Mouse (Mus musculus): ENCODE data around the gene Timeless. TPM values are rescaled to one million over a fixed set of nuclear protein-coding genes. Genes with fewer than 3 reads are reported as not detected.
"Not testable (repeated sequence)": the region's sequence is repeated elsewhere in the genome, so short reads cannot be mapped to it uniquely, and the experiment has no call there.

Timeless gene
- polyA plus RNA-seq, 1 experiment from 2014 or later, result 58.7 TPM

DNA sequence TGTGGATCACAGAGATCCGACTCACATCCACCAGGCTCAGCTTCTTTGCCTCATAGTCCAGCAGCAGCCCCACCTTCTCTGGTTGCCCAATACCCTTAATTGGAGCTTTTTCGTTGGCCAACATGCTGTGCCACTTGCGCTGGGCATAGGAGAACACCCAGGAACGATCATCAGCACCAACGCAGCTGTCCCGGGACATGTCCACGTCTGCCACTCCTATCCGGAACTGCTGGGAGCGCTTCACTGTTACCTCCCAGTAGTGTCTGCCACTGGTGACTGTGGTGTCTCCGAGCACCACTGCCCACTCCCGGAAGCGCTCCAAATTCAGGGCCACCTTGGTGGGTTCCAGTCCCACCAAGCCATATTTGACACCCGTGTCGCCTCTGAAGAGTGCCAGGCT lies 20.9 kb upstream of the Timeless start:
- no peaks in the 10 kb centered on the region for H3K36me3 ChIP-seq (ENCODE audit: control insufficient read depth, insufficient read depth, low read length)
- H3K27me3 ChIP-seq (ENCODE audit: control insufficient read depth, insufficient read depth, low read length), result 0 out of 2 replicates have a peak, but pooled peaks cover 5% of the 10 kb centered on the region
- peak overlapping the region; percentile 54 for H3K9ac ChIP-seq (ENCODE audit: low read length)
- H3K4me3 ChIP-seq (ENCODE audit: low read depth, low read length), result peak overlapping the region; percentile 50
- peak overlapping the region; percentile 88 for H3K4me2 ChIP-seq (ENCODE audit: low read depth)
- no peak for DNase-seq (ENCODE audit: low spot score)
- H3K27ac ChIP-seq (ENCODE audit: low read depth, low read length), result no peak overlapping the region
- H3K4me1 ChIP-seq (ENCODE audit: control insufficient read depth, insufficient read depth, low read length), result peaks cover 7% of the 10 kb centered on the region
- ATAC-seq (ENCODE audit: insufficient read depth, low FRiP score, low TSS enrichment), result peak; percentile 4; the same call in 1 of the 2 replicates
- H3K9me3 ChIP-seq (ENCODE audit: control insufficient read depth, low read length), result no peaks in the 10 kb centered on the region
- WGBS, result 32% methylated on average over 14 of the region's 14 CpGs

GRCm38 (mm10) chr10:128211390-128212108 lies 20.3 kb upstream of the Timeless start, which contains the start of gene Spryd4:
Gene Spryd4, minus strand, starts transcription at chr10:128211807.
- Histone ChIP-seq H3K4me2 (ENCODE audit: low read depth) (peak within 1 kb of the TSS; percentile 88), H3K27me3 (ENCODE audit: control insufficient read depth, insufficient read depth, low read length) (0 out of 2 replicates have a peak, but pooled peaks cover 5% of the 10 kb centered on the region), H3K4me1 (ENCODE audit: control insufficient read depth, insufficient read depth, low read length) (peaks cover 7% of the 10 kb centered on the region), H3K27ac (ENCODE audit: low read depth, low read length) (no peak within 1 kb of the TSS), H3K9me3 (ENCODE audit: control insufficient read depth, low read length) (no peaks in the 10 kb centered on the region), H3K9ac (ENCODE audit: low read length) (peak within 1 kb of the TSS; percentile 54), H3K36me3 (ENCODE audit: control insufficient read depth, insufficient read depth, low read length) (no peaks in the 10 kb centered on the region), H3K4me3 (ENCODE audit: low read depth, low read length) (peak within 1 kb of the TSS; percentile 50)
- ATAC-seq (ENCODE audit: insufficient read depth, low FRiP score, low TSS enrichment) (peak; percentile 95), DNase-seq (ENCODE audit: low spot score) (peak; percentile 94)
- under 1% methylated on average over 30 of the region's 30 CpGs for WGBS

DNA sequence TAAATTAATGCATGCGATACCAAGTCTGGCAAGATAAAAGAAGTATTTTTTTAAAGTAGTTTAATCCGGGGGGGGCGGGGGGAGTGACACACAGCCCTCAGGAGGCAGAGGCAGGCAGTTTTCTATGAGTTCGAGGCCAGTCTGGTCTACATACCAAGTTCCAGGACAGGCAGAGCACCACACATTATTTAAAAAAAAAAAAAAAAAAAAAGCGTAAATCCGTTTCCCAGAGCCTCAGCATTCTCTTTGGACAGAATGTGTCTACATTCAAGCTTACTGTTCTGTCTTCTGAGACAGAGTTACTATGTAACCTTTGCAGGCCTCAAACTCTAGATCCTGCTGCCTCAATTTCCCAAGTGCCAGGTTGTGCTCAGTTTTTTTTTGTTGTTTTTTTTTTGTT lies 19.7 kb upstream of the Timeless start:
- H3K9ac ChIP-seq (ENCODE audit: low read length), result peak overlapping the region; percentile 54

GRCm38 (mm10) chr10:128212871-128213323 lies 19.0 kb upstream of the Timeless start:
- peak overlapping the region; percentile 41 for H3K4me2 ChIP-seq (ENCODE audit: low read depth)
- H3K27me3 ChIP-seq (ENCODE audit: control insufficient read depth, insufficient read depth, low read length), result 0 out of 2 replicates have a peak, but pooled peaks cover 5% of the 10 kb centered on the region
- H3K4me3 ChIP-seq (ENCODE audit: low read depth, low read length), result peak overlapping the region; percentile 20
- DNase-seq (ENCODE audit: low spot score) (peak; percentile 60), ATAC-seq (ENCODE audit: insufficient read depth, low FRiP score, low TSS enrichment) (peak; percentile 35; the same call in 1 of the 2 replicates)
- peaks cover 7% of the 10 kb centered on the region for H3K4me1 ChIP-seq (ENCODE audit: control insufficient read depth, insufficient read depth, low read length)
- no peaks in the 10 kb centered on the region for H3K9me3 ChIP-seq (ENCODE audit: control insufficient read depth, low read length)
- 3% methylated on average over 18 of the region's 18 CpGs for WGBS
- H3K9ac ChIP-seq (ENCODE audit: low read length), result no peak overlapping the region
- H3K27ac ChIP-seq (ENCODE audit: low read depth, low read length), result no peak overlapping the region
- H3K36me3 ChIP-seq (ENCODE audit: control insufficient read depth, insufficient read depth, low read length), result no peaks in the 10 kb centered on the region

More for the DNA sequence above, 19.7 kb upstream of the Timeless start:
- Histone ChIP-seq H3K36me3 (ENCODE audit: control insufficient read depth, insufficient read depth, low read length) (no peaks in the 10 kb centered on the region), H3K4me2 (ENCODE audit: low read depth) (peak overlapping the region; percentile 88), H3K9me3 (ENCODE audit: control insufficient read depth, low read length) (no peaks in the 10 kb centered on the region), H3K27ac (ENCODE audit: low read depth, low read length) (no peak overlapping the region), H3K27me3 (ENCODE audit: control insufficient read depth, insufficient read depth, low read length) (0 out of 2 replicates have a peak, but pooled peaks cover 5% of the 10 kb centered on the region), H3K4me3 (ENCODE audit: low read depth, low read length) (peak overlapping the region; percentile 50), H3K4me1 (ENCODE audit: control insufficient read depth, insufficient read depth, low read length) (peaks cover 7% of the 10 kb centered on the region)
- 52% methylated on average over 6 of the region's 6 CpGs for WGBS
- DNase-seq (ENCODE audit: low spot score) (no peak), ATAC-seq (ENCODE audit: insufficient read depth, low FRiP score, low TSS enrichment) (peak; percentile 32; the same call in 1 of the 2 replicates)

GRCm38 (mm10) chr10:128214112-128214511 lies 17.8 kb upstream of the Timeless start:
- not testable (repeated sequence) for H3K9me3 ChIP-seq (ENCODE audit: control insufficient read depth, low read length); H3K4me3 ChIP-seq (ENCODE audit: low read depth, low read length); H3K27me3 ChIP-seq (ENCODE audit: control insufficient read depth, insufficient read depth, low read length); H3K27ac ChIP-seq (ENCODE audit: low read depth, low read length); H3K36me3 ChIP-seq (ENCODE audit: control insufficient read depth, insufficient read depth, low read length); ATAC-seq (ENCODE audit: insufficient read depth, low FRiP score, low TSS enrichment); H3K4me2 ChIP-seq (ENCODE audit: low read depth); H3K4me1 ChIP-seq (ENCODE audit: control insufficient read depth, insufficient read depth, low read length); DNase-seq (ENCODE audit: low spot score); H3K9ac ChIP-seq (ENCODE audit: low read length)
- WGBS, result 91% methylated on average over 4 of the region's 4 CpGs

GRCm38 (mm10) chr10:128214981-128215380 lies 16.9 kb upstream of the Timeless start:
- H3K36me3 ChIP-seq (ENCODE audit: control insufficient read depth, insufficient read depth, low read length), result no peaks in the 10 kb centered on the region
- no peak overlapping the region for H3K4me2 ChIP-seq (ENCODE audit: low read depth)
- ATAC-seq (ENCODE audit: insufficient read depth, low FRiP score, low TSS enrichment), result no peak
- DNase-seq (ENCODE audit: low spot score), result no peak
- 88% methylated on average over 5 of the region's 5 CpGs for WGBS
- no peaks in the 10 kb centered on the region for H3K9me3 ChIP-seq (ENCODE audit: control insufficient read depth, low read length)
- no peak overlapping the region for H3K9ac ChIP-seq (ENCODE audit: low read length)
- H3K27ac ChIP-seq (ENCODE audit: low read depth, low read length), result no peak overlapping the region
- no peak overlapping the region for H3K4me3 ChIP-seq (ENCODE audit: low read depth, low read length)
- peaks cover 7% of the 10 kb centered on the region for H3K4me1 ChIP-seq (ENCODE audit: control insufficient read depth, insufficient read depth, low read length)
- H3K27me3 ChIP-seq (ENCODE audit: control insufficient read depth, insufficient read depth, low read length), result 0 out of 2 replicates have a peak, but pooled peaks cover 5% of the 10 kb centered on the region

GRCm38 (mm10) chr10:128218387-128219117 lies 13.3 kb upstream of the Timeless start:
- H3K4me1 ChIP-seq (ENCODE audit: control insufficient read depth, insufficient read depth, low read length), result no peaks in the 10 kb centered on the region
- H3K4me2 ChIP-seq (ENCODE audit: low read depth), result no peak overlapping the region
- WGBS, result 95% methylated on average over 18 of the region's 18 CpGs
- no peak for DNase-seq (ENCODE audit: low spot score)
- 0 out of 2 replicates have a peak, but pooled peaks cover 2% of the 10 kb centered on the region for H3K27me3 ChIP-seq (ENCODE audit: control insufficient read depth, insufficient read depth, low read length)
- H3K9me3 ChIP-seq (ENCODE audit: control insufficient read depth, low read length), result no peaks in the 10 kb centered on the region
- no peak overlapping the region for H3K9ac ChIP-seq (ENCODE audit: low read length)
- no peak overlapping the region for H3K27ac ChIP-seq (ENCODE audit: low read depth, low read length)
- H3K36me3 ChIP-seq (ENCODE audit: control insufficient read depth, insufficient read depth, low read length), result no peaks in the 10 kb centered on the region
- no peak for ATAC-seq (ENCODE audit: insufficient read depth, low FRiP score, low TSS enrichment)
- H3K4me3 ChIP-seq (ENCODE audit: low read depth, low read length), result no peak overlapping the region

GRCm38 (mm10) chr10:128221533-128222286 lies 10.2 kb upstream of the Timeless start:
- 0 out of 2 replicates have a peak overlapping the region, but pooled peaks have one; percentile 22 for H3K9ac ChIP-seq (ENCODE audit: low read length)
- no peaks in the 10 kb centered on the region for H3K27me3 ChIP-seq (ENCODE audit: control insufficient read depth, insufficient read depth, low read length)
- ATAC-seq (ENCODE audit: insufficient read depth, low FRiP score, low TSS enrichment) (no peak), DNase-seq (ENCODE audit: low spot score) (no peak)
- no peak overlapping the region for H3K4me2 ChIP-seq (ENCODE audit: low read depth)
- no peak overlapping the region for H3K27ac ChIP-seq (ENCODE audit: low read depth, low read length)
- H3K4me1 ChIP-seq (ENCODE audit: control insufficient read depth, insufficient read depth, low read length), result no peaks in the 10 kb centered on the region
- no peaks in the 10 kb centered on the region for H3K36me3 ChIP-seq (ENCODE audit: control insufficient read depth, insufficient read depth, low read length)
- no peaks in the 10 kb centered on the region for H3K9me3 ChIP-seq (ENCODE audit: control insufficient read depth, low read length)
- H3K4me3 ChIP-seq (ENCODE audit: low read depth, low read length), result no peak overlapping the region
- WGBS, result 58% methylated on average over 16 of the region's 16 CpGs

Data from neural tube, embryonic 11.5 days (tissue).